Mouse (Mus musculus) stomach, embryonic 14.5 days (tissue): ENCODE results near the gene Reep6. TPM values are rescaled to one million over a fixed set of nuclear protein-coding genes. Genes with fewer than 3 reads are reported as not detected.
A peak's percentile ranks its signal among the peaks of the same experiment; 100 is the strongest.

Experiments used
- ATAC-seq: fragments of 200-750 bp; cut with Nextera tagmentation; 2 replicates; pipeline ENCODE4 v1.8.0; 2017; ENCODE audit warnings: low read depth, moderate TSS enrichment; ENCODE audit not compliant: insufficient number of reproducible peaks, insufficient read depth, low FRiP score
- H3K27ac ChIP-seq: fragments of 300-500 bp; sonication (generic); 2 replicates; pipeline ENCODE4 v1.5.1; 2014; ENCODE audit warnings: mild to moderate bottlenecking, low read length, moderate library complexity, mixed read lengths
- H3K27me3 ChIP-seq: fragments of 300-500 bp; sonication (generic); 2 replicates; pipeline ENCODE4 v1.6.1; 2014; ENCODE audit warnings: low read length, control low read depth, mixed read lengths; ENCODE audit not compliant: control insufficient read depth, insufficient read depth
- H3K36me3 ChIP-seq: fragments of 300-500 bp; sonication (generic); 2 replicates; pipeline ENCODE4 v1.6.1; 2014; ENCODE audit warnings: mild to moderate bottlenecking, control low read depth, low read length, moderate library complexity, mixed read lengths; ENCODE audit not compliant: control insufficient read depth, insufficient read depth
- H3K4me1 ChIP-seq: fragments of 300-500 bp; sonication (generic); 2 replicates; pipeline ENCODE4 v1.6.1; 2014; ENCODE audit warnings: low read length, control low read depth, mixed read lengths; ENCODE audit not compliant: control insufficient read depth, insufficient read depth
- H3K4me2 ChIP-seq: fragments of 300-500 bp; sonication (generic); replicated peaks from 2 replicates; pipeline ENCODE4 v1.6.1; 2014; ENCODE audit warnings: low read depth, low read length, control low read depth
- H3K4me3 ChIP-seq: fragments of 300-500 bp; sonication (generic); 2 replicates; pipeline ENCODE4 v1.5.1; 2014; ENCODE audit warnings: low read depth, low read length, control low read depth
- H3K9ac ChIP-seq: fragments of 300-500 bp; sonication (generic); replicated peaks from 2 replicates; pipeline ENCODE4 v1.6.1; 2014; ENCODE audit warnings: low read depth, mild to moderate bottlenecking, control low read depth, low read length, moderate library complexity, mixed read lengths
- H3K9me3 ChIP-seq: fragments of 300-500 bp; sonication (generic); 2 replicates; pipeline ENCODE4 v1.6.1; 2016; ENCODE audit warnings: low read depth, low read length, control low read depth; ENCODE audit not compliant: control insufficient read depth
- WGBS: fragments of 180-500 bp; shearing (Covaris S2); extraction: QIAGEN DNeasy Blood & Tissue Kit; methylation state at CpG from one replicate; pipeline ENCODE4 v1.1.7; 2014; 5-methylcytosine and 5-hydroxymethylcytosine counted together
- polyA plus RNA-seq: library from polyadenylated mRNA; unstranded; fragments of >200 nt; fragmentation: Nextera tagmentation; extraction: Ambion mirVana; gene quantifications from 2 replicates; pipeline ENCODE4 v1.2.1, GENCODE M21; 2014

Gene Reep6
- polyA plus RNA-seq, 1 experiment from 2014 or later, result 18.0 TPM

GRCm38 (mm10) chr10:80371983-80372382 is 42.2 kb downstream of the Reep6 start:
- WGBS, result 53% methylated on average over 9 of the region's 9 CpGs
- Histone ChIP-seq H3K27ac (no peak overlapping the region), H3K9ac (no peak overlapping the region)

DNA sequence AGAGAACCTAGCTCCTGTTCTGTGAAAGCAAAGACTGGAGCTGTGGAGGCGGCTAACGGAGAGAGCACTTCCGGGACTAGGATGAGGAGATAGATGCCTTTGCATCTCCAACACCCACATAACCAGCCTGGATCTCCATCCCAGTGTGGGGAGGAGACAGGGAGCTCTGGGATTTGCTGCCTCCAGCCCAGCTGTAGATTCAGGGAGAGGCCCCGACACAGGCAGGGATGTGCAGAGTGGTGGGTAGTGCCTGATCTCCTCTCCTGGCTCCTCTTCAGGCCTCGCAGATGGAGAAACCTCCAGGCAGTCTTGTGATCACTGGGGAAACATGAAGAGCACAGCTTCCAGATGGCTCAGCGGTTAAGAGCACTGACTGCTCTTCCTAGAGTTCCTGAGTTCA is 43.0 kb downstream of the Reep6 start:
- H3K9ac ChIP-seq, result no peak overlapping the region
- H3K27me3 ChIP-seq, result no peaks in the 10 kb centered on the region
- H3K4me2 ChIP-seq, result no peak overlapping the region
- no peaks in the 10 kb centered on the region for H3K4me1 ChIP-seq
- H3K27ac ChIP-seq, result no peak overlapping the region
- H3K4me3 ChIP-seq, result no peak overlapping the region
- ATAC-seq, result no peak
- H3K36me3 ChIP-seq, result no peaks in the 10 kb centered on the region
- 83% methylated on average over 6 of the region's 6 CpGs for WGBS
- no peaks in the 10 kb centered on the region for H3K9me3 ChIP-seq

More at GRCm38 (mm10) chr10:80371983-80372382, 42.2 kb downstream of the Reep6 start:
- Histone ChIP-seq H3K4me1 (no peaks in the 10 kb centered on the region), H3K9me3 (no peaks in the 10 kb centered on the region), H3K27me3 (no peaks in the 10 kb centered on the region), H3K4me3 (0 out of 2 replicates have a peak overlapping the region, but pooled peaks have one; percentile 7), H3K4me2 (0 out of 2 replicates have a peak overlapping the region, but pooled peaks have one; percentile 13), H3K36me3 (no peaks in the 10 kb centered on the region)
- ATAC-seq, result no peak

- Histone ChIP-seq H3K4me3 (no peak overlapping the region), H3K4me1 (no peaks in the 10 kb centered on the region), H3K36me3 (no peaks in the 10 kb centered on the region), H3K27ac (no peak overlapping the region), H3K4me2 (no peak overlapping the region), H3K9me3 (no peaks in the 10 kb centered on the region), H3K9ac (no peak overlapping the region), H3K27me3 (no peaks in the 10 kb centered on the region)
- 17% methylated on average over 6 of the region's 6 CpGs for WGBS
- ATAC-seq, result no peak; the same call in 1 of the 2 replicates
Observed at GRCm38 (mm10) chr10:80374063-80374462, 44.3 kb downstream of the Reep6 start.

GRCm38 (mm10) chr10:80376160-80376559 is 46.4 kb downstream of the Reep6 start:
- no peaks in the 10 kb centered on the region for H3K9me3 ChIP-seq
- no peak overlapping the region for H3K4me2 ChIP-seq
- H3K27ac ChIP-seq, result no peak overlapping the region
- ATAC-seq, result no peak
- H3K9ac ChIP-seq, result no peak overlapping the region
- peaks cover 13% of the 10 kb centered on the region for H3K36me3 ChIP-seq
- H3K4me1 ChIP-seq, result no peaks in the 10 kb centered on the region
- H3K27me3 ChIP-seq, result no peaks in the 10 kb centered on the region
- H3K4me3 ChIP-seq, result no peak overlapping the region
- 2% methylated on average over 7 of the region's 7 CpGs for WGBS

DNA sequence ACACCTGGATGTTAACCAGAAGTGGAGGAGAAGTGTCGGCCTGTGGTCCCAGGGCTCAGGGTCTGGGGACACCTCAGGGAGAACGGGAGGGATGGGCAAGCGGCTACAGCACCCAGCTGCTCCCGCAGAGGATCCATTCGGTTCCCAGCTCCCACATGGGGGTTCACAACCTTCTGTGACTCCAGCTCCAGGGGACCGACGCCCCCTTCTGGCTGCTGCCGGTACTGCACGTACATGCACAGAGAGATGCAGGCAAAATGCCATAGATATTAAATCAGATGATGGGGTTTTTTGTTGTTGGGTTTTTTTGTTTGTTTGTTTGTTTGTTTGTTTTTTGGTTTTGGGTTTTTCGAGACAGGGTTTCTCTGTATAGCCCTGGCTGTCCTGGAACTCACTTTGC is 48.0 kb downstream of the Reep6 start:
- 50% methylated on average over 10 of the region's 10 CpGs for WGBS
- H3K4me3 ChIP-seq, result no peak overlapping the region
- no peak for ATAC-seq
- H3K9ac ChIP-seq, result no peak overlapping the region
- no peak overlapping the region for H3K4me2 ChIP-seq
- no peaks in the 10 kb centered on the region for H3K27me3 ChIP-seq
- peaks cover 27% of the 10 kb centered on the region for H3K36me3 ChIP-seq
- no peaks in the 10 kb centered on the region for H3K4me1 ChIP-seq
- no peaks in the 10 kb centered on the region for H3K9me3 ChIP-seq
- no peak overlapping the region for H3K27ac ChIP-seq

- Histone ChIP-seq H3K4me2 (no peak overlapping the region), H3K9me3 (no peaks in the 10 kb centered on the region), H3K27ac (no peak overlapping the region), H3K27me3 (no peaks in the 10 kb centered on the region), H3K36me3 (peaks cover 42% of the 10 kb centered on the region), H3K4me3 (no peak overlapping the region), H3K9ac (no peak overlapping the region), H3K4me1 (peaks cover 14% of the 10 kb centered on the region)
- 86% methylated on average over 7 of the region's 7 CpGs for WGBS
- ATAC-seq, result no peak
Observed at GRCm38 (mm10) chr10:80382641-80383365, 53.0 kb downstream of the Reep6 start.

DNA sequence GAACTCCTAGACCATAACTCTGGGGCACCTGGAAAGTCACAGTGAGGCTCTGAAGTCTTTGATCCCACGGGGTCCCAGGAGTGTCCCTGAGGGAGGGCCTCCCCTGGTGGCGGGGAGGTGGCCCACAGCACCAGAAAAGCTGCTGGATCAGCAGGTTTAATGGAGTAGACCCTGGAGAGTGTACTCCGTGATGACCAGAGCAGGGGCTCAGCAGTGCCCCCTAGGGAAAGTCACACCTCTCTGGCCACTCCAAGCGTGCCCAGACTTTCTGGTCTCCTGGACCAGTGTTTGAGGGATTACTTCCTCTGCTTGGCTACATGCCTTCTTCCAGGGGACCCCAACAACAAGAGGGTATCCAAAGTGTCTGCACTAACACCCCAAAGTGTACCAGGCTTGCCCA is 53.7 kb downstream of the Reep6 start:
- no peaks in the 10 kb centered on the region for H3K9me3 ChIP-seq
- no peaks in the 10 kb centered on the region for H3K27me3 ChIP-seq
- no peak overlapping the region for H3K9ac ChIP-seq
- WGBS, result 47% methylated on average over 4 of the region's 4 CpGs
- no peak overlapping the region for H3K27ac ChIP-seq
- no peak overlapping the region for H3K4me3 ChIP-seq
- peaks cover 17% of the 10 kb centered on the region for H3K4me1 ChIP-seq
- no peak overlapping the region for H3K4me2 ChIP-seq
- ATAC-seq, result no peak
- H3K36me3 ChIP-seq, result peaks cover 42% of the 10 kb centered on the region

DNA sequence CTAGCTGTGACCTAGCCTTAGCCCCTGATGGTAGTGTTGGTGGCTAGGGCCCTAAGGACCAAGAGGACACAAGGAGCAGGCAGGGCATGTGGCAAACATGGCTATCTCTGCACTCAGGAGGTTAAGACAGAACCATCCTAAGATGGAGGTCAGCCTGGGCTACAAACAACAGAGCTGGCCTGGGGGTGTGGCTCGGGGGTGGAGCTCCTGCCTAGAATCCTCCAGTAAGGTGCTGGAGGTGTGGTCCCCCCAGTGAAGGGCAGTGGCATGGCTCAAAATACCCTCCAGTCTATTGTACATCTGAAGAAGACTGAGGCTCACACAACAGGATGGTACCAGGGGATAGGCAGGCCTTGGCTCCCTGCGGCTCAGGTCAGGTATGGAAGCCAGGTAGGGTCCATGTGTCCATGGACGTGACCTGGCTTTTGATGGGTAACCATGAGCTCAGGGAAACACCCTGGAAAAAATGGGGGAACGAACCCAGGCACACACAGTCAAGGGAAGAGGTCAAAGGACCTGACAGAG is 54.4 kb downstream of the Reep6 start:
- Histone ChIP-seq H3K4me3 (no peak overlapping the region), H3K9me3 (no peaks in the 10 kb centered on the region), H3K27ac (no peak overlapping the region), H3K27me3 (no peaks in the 10 kb centered on the region), H3K4me2 (peak overlapping the region; percentile 88), H3K4me1 (peaks cover 17% of the 10 kb centered on the region), H3K9ac (no peak overlapping the region), H3K36me3 (peaks cover 42% of the 10 kb centered on the region)
- ATAC-seq, result no peak
- 86% methylated on average over 4 of the region's 4 CpGs for WGBS
